Mouse (Mus musculus) forebrain, postnatal 0 days (tissue): ENCODE data around the gene Svop. TPM values are rescaled to one million over a fixed set of nuclear protein-coding genes. Genes with fewer than 3 reads are reported as not detected.

Experiments
- ATAC-seq: fragments of 200-750 bp; cut with Nextera tagmentation; 2 replicates; pipeline ENCODE4 v1.8.0; 2017; ENCODE audit warnings: mild to moderate bottlenecking, moderate library complexity
- DNase-seq: peaks from one replicate; pipeline ENCODE4 v3.0.0-alpha.2; 2015
- H3K27ac ChIP-seq: fragments of 300-500 bp; sonication (generic); 2 replicates; pipeline ENCODE4 v1.5.1; 2014; ENCODE audit warnings: low read depth, mild to moderate bottlenecking, antibody characterized with exemption, low read length, moderate library complexity, mixed read lengths
- H3K27me3 ChIP-seq: fragments of 300-500 bp; sonication (generic); 2 replicates; pipeline ENCODE4 v1.6.1; 2014; ENCODE audit warnings: mild to moderate bottlenecking, low read length, mixed read lengths; ENCODE audit not compliant: insufficient read depth
- H3K36me3 ChIP-seq: fragments of 300-500 bp; sonication (generic); 2 replicates; pipeline ENCODE4 v1.6.1; 2014; ENCODE audit warnings: mild to moderate bottlenecking, moderate library complexity; ENCODE audit not compliant: insufficient read depth
- H3K4me1 ChIP-seq: fragments of 300-500 bp; sonication (generic); 2 replicates; pipeline ENCODE4 v1.6.1; 2014; ENCODE audit warnings: antibody characterized with exemption; ENCODE audit not compliant: insufficient read depth
- H3K4me2 ChIP-seq: fragments of 300-500 bp; sonication (generic); 2 replicates; pipeline ENCODE4 v1.6.1; 2014; ENCODE audit warnings: low read depth, mild to moderate bottlenecking, moderate library complexity
- H3K4me3 ChIP-seq: fragments of 300-500 bp; sonication (generic); 2 replicates; pipeline ENCODE4 v1.5.1; 2014; ENCODE audit warnings: low read depth, low read length, mixed read lengths
- H3K9ac ChIP-seq: fragments of 300-500 bp; sonication (generic); 2 replicates; pipeline ENCODE4 v1.6.1; 2014; ENCODE audit warnings: mild to moderate bottlenecking
- H3K9me3 ChIP-seq: fragments of 300-500 bp; sonication (generic); 2 replicates; pipeline ENCODE4 v1.6.1; 2016; ENCODE audit warnings: low read length
- CTCF ChIP-seq: sonication (generic); IDR thresholded peaks from 2 replicates; pipeline ENCODE4 v1.5.1; 2016; ENCODE audit warnings: antibody characterized with exemption, control low read depth, low read depth
- WGBS: fragments of 180-500 bp; shearing (Covaris S2); extraction: QIAGEN DNeasy Blood & Tissue Kit; methylation state at CpG from one replicate; pipeline ENCODE4 v1.1.7; 2014; 5-methylcytosine and 5-hydroxymethylcytosine counted together
- polyA plus RNA-seq: library from polyadenylated mRNA; unstranded; fragments of >200 nt; fragmentation: Nextera tagmentation; extraction: Ambion mirVana; gene quantifications from 2 replicates; pipeline ENCODE4 v1.2.1, GENCODE M21; 2015
- total RNA-seq: library from RNA; depleted of rRNA; stranded (reverse); fragments of >200 nt; gene quantifications from 2 replicates; pipeline ENCODE4 v1.2.3, GENCODE M21; 2014

Gene Svop
- total and polyA plus RNA-seq, 2 experiments from 2014 or later = 97.5 to 177 TPM

DNA sequence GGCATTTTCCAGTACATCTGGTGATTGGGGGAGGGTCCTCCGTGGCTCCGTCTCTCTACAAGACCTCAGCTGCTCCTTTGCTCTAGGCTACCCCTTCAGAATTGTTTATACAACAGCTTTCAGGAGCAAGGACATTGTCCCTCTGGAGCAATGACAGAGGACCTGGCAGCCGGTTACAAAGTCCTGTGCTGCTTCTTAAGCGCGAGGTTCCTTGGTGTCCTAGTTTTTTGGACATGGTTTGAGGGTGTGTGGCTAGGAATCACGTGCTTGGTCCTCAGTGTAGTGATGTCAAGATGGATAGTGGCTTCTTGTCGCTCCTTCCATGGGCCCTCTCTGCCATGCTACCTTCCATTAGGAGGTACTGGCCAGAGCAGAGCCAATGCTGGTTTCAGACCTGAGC, 57.0 kb downstream of the Svop start:
- Histone ChIP-seq H3K27me3 (no peaks in the 10 kb centered on the region), H3K4me3 (no peak overlapping the region), H3K27ac (no peak overlapping the region), H3K4me1 (no peaks in the 10 kb centered on the region), H3K9me3 (no peaks in the 10 kb centered on the region), H3K9ac (no peak overlapping the region), H3K36me3 (peaks cover 49% of the 10 kb centered on the region), H3K4me2 (no peak overlapping the region)
- TF ChIP-seq CTCF = no peak
- ATAC-seq (no peak), DNase-seq (no peak)
- WGBS = 89% methylated on average over 7 of the region's 7 CpGs

- no peak overlapping the region for H3K27ac ChIP-seq
- no peak for DNase-seq
- no peak for TF ChIP-seq CTCF
- no peak overlapping the region for H3K4me2 ChIP-seq
- H3K36me3 ChIP-seq = peaks cover 45% of the 10 kb centered on the region
- no peak overlapping the region for H3K4me3 ChIP-seq
- H3K9ac ChIP-seq = no peak overlapping the region
- ATAC-seq = no peak
- H3K27me3 ChIP-seq = no peaks in the 10 kb centered on the region
- no peaks in the 10 kb centered on the region for H3K4me1 ChIP-seq
- 84% methylated on average over 3 of the region's 3 CpGs for WGBS
- H3K9me3 ChIP-seq = no peaks in the 10 kb centered on the region
These were observed 59.1 kb downstream of the Svop start for GRCm38 (mm10) chr5:114032161-114032763.

- WGBS = 93% methylated on average over 12 of the region's 12 CpGs
- Histone ChIP-seq H3K27me3 (no peaks in the 10 kb centered on the region), H3K9ac (no peak overlapping the region), H3K36me3 (peaks cover 37% of the 10 kb centered on the region), H3K4me2 (no peak overlapping the region), H3K4me1 (no peaks in the 10 kb centered on the region), H3K4me3 (no peak overlapping the region), H3K27ac (no peak overlapping the region), H3K9me3 (no peaks in the 10 kb centered on the region)
- no peak for ATAC-seq
- DNase-seq = no peak
- TF ChIP-seq CTCF = 0 out of 2 replicates have a peak, but pooled peaks have one; percentile 27
These were observed 60.7 kb downstream of the Svop start for GRCm38 (mm10) chr5:114030652-114031051.

DNA sequence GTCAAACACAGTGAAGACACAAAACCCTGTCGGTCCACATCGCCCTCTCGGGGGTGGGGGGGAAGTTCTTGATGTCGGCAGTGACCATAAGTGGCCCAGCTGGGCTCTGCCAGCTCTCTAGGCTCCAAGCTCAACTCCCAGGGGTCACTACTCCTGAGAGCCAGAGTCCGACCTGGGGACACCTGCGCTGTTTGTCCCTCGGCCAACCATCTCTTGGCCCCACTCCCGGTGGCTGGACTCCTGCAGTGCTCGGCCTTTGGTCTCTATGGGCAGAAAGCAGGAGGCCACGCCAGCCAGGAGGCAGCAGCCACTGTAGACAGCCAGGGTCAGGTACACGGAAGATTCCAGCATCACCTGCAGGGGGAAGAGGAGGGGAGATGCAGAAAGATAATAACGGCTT, 63.3 kb downstream of the Svop start:
- Histone ChIP-seq H3K36me3 (peaks cover 27% of the 10 kb centered on the region; the same call in 1 of the 2 replicates), H3K27ac (no peak overlapping the region), H3K27me3 (no peaks in the 10 kb centered on the region), H3K9me3 (no peaks in the 10 kb centered on the region), H3K4me2 (no peak overlapping the region), H3K9ac (no peak overlapping the region), H3K4me3 (no peak overlapping the region), H3K4me1 (no peaks in the 10 kb centered on the region)
- DNase-seq (no peak), ATAC-seq (no peak)
- no peak for TF ChIP-seq CTCF
- 83% methylated on average over 12 of the region's 12 CpGs for WGBS

GRCm38 (mm10) chr5:114027217-114027944, 64.0 kb downstream of the Svop start:
- Histone ChIP-seq H3K4me2 (no peak overlapping the region), H3K4me3 (no peak overlapping the region), H3K27me3 (no peaks in the 10 kb centered on the region), H3K36me3 (peaks cover 21% of the 10 kb centered on the region; the same call in 1 of the 2 replicates), H3K4me1 (no peaks in the 10 kb centered on the region), H3K27ac (no peak overlapping the region), H3K9me3 (no peaks in the 10 kb centered on the region), H3K9ac (no peak overlapping the region)
- no peak for TF ChIP-seq CTCF
- ATAC-seq (no peak), DNase-seq (no peak)
- 89% methylated on average over 12 of the region's 12 CpGs for WGBS

GRCm38 (mm10) chr5:114024885-114025284, 66.5 kb downstream of the Svop start:
- DNase-seq = no peak
- TF ChIP-seq CTCF = no peak
- no peaks in the 10 kb centered on the region for H3K27me3 ChIP-seq
- H3K4me1 ChIP-seq = no peaks in the 10 kb centered on the region
- no peak overlapping the region for H3K27ac ChIP-seq
- H3K4me2 ChIP-seq = peak overlapping the region; percentile 21; the same call in 1 of the 2 replicates
- peak; percentile 37; the same call in 1 of the 2 replicates for ATAC-seq
- H3K36me3 ChIP-seq = peaks cover 13% of the 10 kb centered on the region; the same call in 1 of the 2 replicates
- H3K9ac ChIP-seq = no peak overlapping the region
- no peak overlapping the region for H3K4me3 ChIP-seq
- no peaks in the 10 kb centered on the region for H3K9me3 ChIP-seq
- 16% methylated on average over 10 of the region's 10 CpGs for WGBS

- Histone ChIP-seq H3K27ac (no peak overlapping the region), H3K27me3 (no peaks in the 10 kb centered on the region), H3K9ac (no peak overlapping the region), H3K4me2 (peak overlapping the region; percentile 21; the same call in 1 of the 2 replicates), H3K4me1 (no peaks in the 10 kb centered on the region), H3K36me3 (peaks cover 11% of the 10 kb centered on the region; the same call in 1 of the 2 replicates), H3K4me3 (no peak overlapping the region), H3K9me3 (no peaks in the 10 kb centered on the region)
- TF ChIP-seq CTCF = no peak
- ATAC-seq = no peak
- DNase-seq = no peak
- whole genome bisulfite sequencing = 59% methylated on average over 6 of the region's 6 CpGs
These were observed 67.0 kb downstream of the Svop start for GRCm38 (mm10) chr5:114024390-114024789.
